Comparison of ENCODE assay signal across 8 mouse cellular contexts in the genomic region with DNA sequence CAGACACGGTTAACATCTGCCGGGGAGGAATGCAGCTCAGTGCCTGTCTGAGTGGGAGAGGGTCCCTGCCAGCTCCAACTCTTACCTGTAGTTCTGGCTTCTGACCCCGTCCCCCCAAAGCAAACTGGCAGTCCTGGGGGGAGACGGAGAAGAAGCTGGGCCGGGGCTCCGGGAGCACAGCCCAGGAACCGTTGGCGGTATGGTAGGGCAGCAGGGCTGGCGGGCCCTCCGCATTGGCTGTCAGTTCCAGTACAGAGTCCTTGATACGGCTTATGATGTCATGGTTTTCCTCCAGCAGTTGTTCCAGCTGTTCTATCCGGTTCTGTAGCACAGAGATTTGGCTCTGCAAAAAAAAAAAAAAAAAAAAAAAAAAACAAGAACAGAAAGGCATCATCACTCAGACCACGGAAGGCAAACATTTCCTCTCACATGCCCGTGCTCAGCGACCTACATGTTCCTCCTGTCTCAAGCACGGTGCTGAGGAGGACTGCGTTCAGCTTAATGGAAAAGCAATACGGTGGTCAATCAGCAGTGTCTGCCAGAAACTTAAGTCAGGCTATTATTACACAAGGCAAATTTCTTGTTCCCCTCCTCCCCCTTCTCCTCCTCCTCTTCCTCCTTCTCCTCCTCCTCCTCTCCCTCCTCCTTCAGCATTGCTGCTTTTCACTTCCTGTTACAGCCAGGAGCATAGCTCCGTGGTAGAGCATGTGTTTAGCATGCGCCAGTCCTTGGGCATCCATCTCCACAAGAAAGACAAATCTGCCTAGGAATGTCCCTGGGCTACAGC. TPM values are rescaled to one million over a fixed set of nuclear protein-coding genes. Genes with fewer than 3 reads are reported as not detected.
DNase-seq lines count a peak whose midpoint lies in the region; ATAC-seq lines count a peak whose summit lies in the region.

No protein-coding gene starts in this region.

- H3K4me3 ChIP-seq in midbrain, embryonic 13.5 days (replicated peaks) = 0 out of 2 replicates have a peak overlapping the region, but pooled peaks have one; percentile 86

- H3K9me3 ChIP-seq in midbrain, embryonic 13.5 days = no peaks in the 10 kb centered on the region

- H3K27ac ChIP-seq in midbrain, embryonic 13.5 days = no peak overlapping the region

- H3K4me1 ChIP-seq in midbrain, embryonic 13.5 days (replicated peaks) = peaks cover 16% of the 10 kb centered on the region

- H3K36me3 ChIP-seq in midbrain, embryonic 13.5 days = peaks cover 45% of the 10 kb centered on the region

- no peak for ATAC-seq in midbrain, embryonic 13.5 days

- 0 out of 2 replicates have a peak, but pooled peaks cover under 1% of the 10 kb centered on the region for H3K27me3 ChIP-seq in midbrain, embryonic 13.5 days

- DNase-seq in heart, adult 9 months (ENCODE audit: low spot score in 2 of 2) = peak; percentile 47 to 48
- no peak for DNase-seq in heart, adult 8-10 months (ENCODE audit: low spot score)
- peak; percentile 45 for DNase-seq in T-cell, adult 2 months (ENCODE audit: low spot score)
- peak; percentile 30 for DNase-seq in heart, postnatal 25 days (ENCODE audit: low spot score)
- no peak for DNase-seq in gastrocnemius, postnatal 4 days (ENCODE audit: low spot score in 2 of 2)
- DNase-seq in cerebellum, postnatal 4 days (ENCODE audit: low spot score in 2 of 2) = no peak
- no peak for DNase-seq in cerebellum, adult 9-11 months

- 92% methylated on average over 20 of the region's 20 CpGs for WGBS in midbrain, embryonic 13.5 days

- intact Hi-C loops in heart, postnatal 25 days (cut with DNase I) = no loop called here

- H3K9ac ChIP-seq in midbrain, embryonic 13.5 days (replicated peaks) = peak overlapping the region; percentile 33; the same call in 1 of the 2 replicates

- H3K4me2 ChIP-seq in midbrain, embryonic 13.5 days (replicated peaks) = peak overlapping the region; percentile 61

RNA-seq across cellular contexts. Expression of a gene that starts 2.3 kb away (rescaled TPM):
- 10 to 100 TPM; 61.2 to 66.5 (median 62.8) TPM for total RNA-seq in heart, adult 8-10 months (2022)
- 10 to 100 TPM; 67.2 to 67.5 TPM for total RNA-seq in heart, postnatal 25 days (2021)
- 19.4 and 21.3 TPM in 2 replicates for polyA plus RNA-seq in midbrain, embryonic 13.5 days (2015; fragmentation: Nextera tagmentation; extraction: Ambion mirVana)
- total RNA-seq in gastrocnemius, postnatal 4 days (2021) = 10 to 100 TPM; 87.2 to 91.1 TPM

RNA-seq across cellular contexts. Expression of a gene that starts 18.9 kb away (rescaled TPM):
- total RNA-seq in heart, adult 8-10 months (2022) = 10 to 100 TPM in 2 of 4 experiments, 1 to 10 TPM in 2; 6.4 to 13.5 (median 9.1) TPM
- total RNA-seq in heart, postnatal 25 days (2021) = 10 to 100 TPM; 11.9 to 13.6 TPM
- 3.0 and 5.0 TPM in 2 replicates for polyA plus RNA-seq in midbrain, embryonic 13.5 days (2015; fragmentation: Nextera tagmentation; extraction: Ambion mirVana)
- total RNA-seq in gastrocnemius, postnatal 4 days (2021) = 10 to 100 TPM; 16.7 to 18.1 TPM

RNA-seq across cellular contexts. Expression of a gene that starts 25.9 kb away (rescaled TPM):
- 10 to 100 TPM; 33.3 to 40.0 (median 35.9) TPM for total RNA-seq in heart, adult 8-10 months (2022)
- total RNA-seq in heart, postnatal 25 days (2021) = 10 to 100 TPM; 35.2 to 38.9 TPM
- polyA plus RNA-seq in midbrain, embryonic 13.5 days (2015; fragmentation: Nextera tagmentation; extraction: Ambion mirVana) = 22.6 and 26.4 TPM in 2 replicates
- total RNA-seq in gastrocnemius, postnatal 4 days (2021) = 10 to 100 TPM; 48.0 to 48.3 TPM

RNA-seq across cellular contexts. Expression of a gene that starts 28.0 kb away (rescaled TPM):
- 10 to 100 TPM; 12.2 to 16.0 (median 15.2) TPM for total RNA-seq in heart, adult 8-10 months (2022)
- total RNA-seq in heart, postnatal 25 days (2021) = 10 to 100 TPM; 13.5 to 15.8 TPM
- 52.5 and 58.6 TPM in 2 replicates for polyA plus RNA-seq in midbrain, embryonic 13.5 days (2015; fragmentation: Nextera tagmentation; extraction: Ambion mirVana)
- 10 to 100 TPM; 18.4 to 19.4 TPM for total RNA-seq in gastrocnemius, postnatal 4 days (2021)

RNA-seq across cellular contexts. Expression of a gene that starts 36.4 kb away (rescaled TPM):
- 100 to 1,000 TPM in 2 of 4 experiments, 10 to 100 TPM in 2; 91.9 to 122 (median 99.2) TPM for total RNA-seq in heart, adult 8-10 months (2022)
- total RNA-seq in heart, postnatal 25 days (2021) = 100 to 1,000 TPM; 106 to 118 TPM
- 3.2 and 3.6 TPM in 2 replicates for polyA plus RNA-seq in midbrain, embryonic 13.5 days (2015; fragmentation: Nextera tagmentation; extraction: Ambion mirVana)
- 10 to 100 TPM; 73.8 to 77.6 TPM for total RNA-seq in gastrocnemius, postnatal 4 days (2021)

Comparison
In these comparisons a context has a peak if more than half of its experiments do, and no peak if none do; other contexts are left out.
1. DNase-seq: peak in heart, adult 9 months (2 of 2), T-cell, adult 2 months (single experiment) and heart, postnatal 25 days (single experiment); none in heart, adult 8-10 months (single experiment), gastrocnemius, postnatal 4 days (0 of 2), cerebellum, postnatal 4 days (0 of 2) and cerebellum, adult 9-11 months (single experiment).